Mouse (Mus musculus) adrenal gland (tissue): ENCODE results near the gene Srd5a1.
"Not testable (repeated sequence)": the region's sequence is repeated elsewhere in the genome, so short reads cannot be mapped to it uniquely, and the experiment has no call there.

Source experiments
- intact Hi-C: fragments of 180-260 bp; cut with DNase I; formaldehyde crosslinking; loops from one replicate; pipeline ENCODE4 v1.15.1; 2025

Srd5a1 gene

GRCm38 (mm10) chr13:69630576-69630975, 19.3 kb upstream of the Srd5a1 start:
- intact Hi-C loops, result no loop called here

- intact Hi-C loops, result no loop called here
Measured at GRCm38 (mm10) chr13:69627941-69628340, 16.7 kb upstream of the Srd5a1 start.

- intact Hi-C loops, result no loop called here
Measured at GRCm38 (mm10) chr13:69624510-69624909, 13.3 kb upstream of the Srd5a1 start.

- intact Hi-C loops, result no loop called here
Measured at GRCm38 (mm10) chr13:69623843-69624242, 12.6 kb upstream of the Srd5a1 start.

- intact Hi-C loops, result no loop called here
Measured at GRCm38 (mm10) chr13:69616716-69617115, 5.5 kb upstream of the Srd5a1 start.

- intact Hi-C loops, result no loop called here
Measured at GRCm38 (mm10) chr13:69612175-69612544, 918 bp upstream of the Srd5a1 start.

- intact Hi-C loops, result no loop called here
Measured at GRCm38 (mm10) chr13:69610751-69611397, 368 bp downstream of the Srd5a1 start.

GRCm38 (mm10) chr13:69608734-69609133, 2.5 kb downstream of the Srd5a1 start:
- intact Hi-C loops, result loop anchor here (5.0 kb wide), 1 partner anchor 56 kb away; no protein-coding TSS in a partner anchor

GRCm38 (mm10) chr13:69604670-69605069, 6.6 kb downstream of the Srd5a1 start:
- intact Hi-C loops, result loop anchor here (5.0 kb wide), 1 partner anchor 52 kb away; no protein-coding TSS in a partner anchor

GRCm38 (mm10) chr13:69601321-69601720, 9.9 kb downstream of the Srd5a1 start:
- intact Hi-C loops, result no loop called here

GRCm38 (mm10) chr13:69600863-69601262, 10.4 kb downstream of the Srd5a1 start:
- intact Hi-C loops, result not testable (repeated sequence)

- intact Hi-C loops, result no loop called here
Measured at GRCm38 (mm10) chr13:69598867-69599266, 12.4 kb downstream of the Srd5a1 start.

GRCm38 (mm10) chr13:69596515-69596914, 14.7 kb downstream of the Srd5a1 start:
- intact Hi-C loops, result no loop called here

- intact Hi-C loops, result no loop called here
Measured at GRCm38 (mm10) chr13:69595911-69596310, 15.3 kb downstream of the Srd5a1 start.

GRCm38 (mm10) chr13:69594577-69595256, 16.5 kb downstream of the Srd5a1 start:
- intact Hi-C loops, result no loop called here

GRCm38 (mm10) chr13:69593453-69593852, 17.8 kb downstream of the Srd5a1 start:
- intact Hi-C loops, result no loop called here

- intact Hi-C loops, result no loop called here
Measured at GRCm38 (mm10) chr13:69592226-69592625, 19.0 kb downstream of the Srd5a1 start.

GRCm38 (mm10) chr13:69591338-69591737, 19.9 kb downstream of the Srd5a1 start:
- intact Hi-C loops, result no loop called here

GRCm38 (mm10) chr13:69588263-69588662, 23.0 kb downstream of the Srd5a1 start:
- intact Hi-C loops, result no loop called here

GRCm38 (mm10) chr13:69587849-69588248, 23.4 kb downstream of the Srd5a1 start:
- intact Hi-C loops, result no loop called here

GRCm38 (mm10) chr13:69586337-69586736, 24.9 kb downstream of the Srd5a1 start:
- intact Hi-C loops, result no loop called here

- intact Hi-C loops, result no loop called here
Measured at GRCm38 (mm10) chr13:69585828-69586227, 25.4 kb downstream of the Srd5a1 start.

GRCm38 (mm10) chr13:69583591-69583990, 27.7 kb downstream of the Srd5a1 start:
- intact Hi-C loops, result no loop called here
